Mouse (Mus musculus): ENCODE results near the gene Atxn7. TPM values are rescaled to one million over a fixed set of nuclear protein-coding genes. Genes with fewer than 3 reads are reported as not detected.
A peak's percentile ranks its signal among the peaks of the same experiment; 100 is the strongest.
"Not testable (repeated sequence)": the region's sequence is repeated elsewhere in the genome, so short reads cannot be mapped to it uniquely, and the experiment has no call there.

Atxn7 gene
- polyA plus RNA-seq, 1 experiment from 2014 or later = 4.2 TPM

DNA sequence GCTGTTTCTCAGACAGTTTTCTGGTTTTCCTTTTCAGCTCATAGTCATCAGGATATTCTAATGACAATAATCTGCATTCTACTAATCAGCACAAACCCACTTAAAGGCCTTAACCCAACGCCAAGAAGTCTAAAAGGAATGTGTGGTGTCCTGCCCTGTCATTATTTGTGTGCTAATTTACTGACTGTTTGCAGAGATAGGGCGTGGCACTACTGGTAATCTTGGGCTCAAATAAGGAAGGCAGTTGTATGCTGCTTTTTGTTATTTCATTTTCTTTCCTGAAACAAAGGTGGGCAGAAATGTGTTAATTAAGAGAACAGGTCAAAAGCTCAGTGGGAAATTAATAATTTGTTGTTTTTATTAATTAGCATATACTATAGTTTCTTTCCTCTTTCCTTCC is 75.1 kb downstream of the Atxn7 start:
- Histone ChIP-seq H3K36me3 (ENCODE audit: poor library complexity, severe bottlenecking) (peaks cover 9% of the 10 kb centered on the region; the same call in 1 of the 2 replicates), H3K4me2 (no peak overlapping the region), H3K27ac (no peak overlapping the region), H3K9ac (no peak overlapping the region), H3K9me3 (replicated peaks) (no peaks in the 10 kb centered on the region), H3K4me3 (no peak overlapping the region), H3K4me1 (0 out of 2 replicates have a peak, but pooled peaks cover 6% of the 10 kb centered on the region), H3K27me3 (no peaks in the 10 kb centered on the region)
- WGBS = 48% methylated on average over 2 of the region's 2 CpGs
- ATAC-seq = no peak

DNA sequence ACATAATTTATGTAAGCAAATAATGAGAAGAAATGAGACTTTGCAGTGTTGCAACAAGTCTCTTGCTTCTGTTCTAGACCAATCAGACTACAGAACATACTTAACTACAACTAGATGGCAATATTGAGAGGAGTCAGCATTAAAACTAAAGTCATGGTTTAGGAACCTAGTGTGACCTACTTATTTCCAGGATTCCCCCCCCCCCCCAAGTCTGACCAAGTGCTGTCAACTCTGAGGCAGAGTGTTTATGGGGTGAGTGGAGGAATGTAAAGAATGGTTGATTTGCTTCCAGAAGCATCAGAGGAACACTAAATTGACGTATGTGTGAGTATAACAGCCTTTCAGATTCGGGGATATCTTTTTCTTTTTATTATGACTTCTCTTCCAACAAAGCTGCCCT is 77.0 kb downstream of the Atxn7 start:
- 94% methylated on average over 2 of the region's 2 CpGs for WGBS
- Histone ChIP-seq H3K27ac (no peak overlapping the region), H3K4me3 (no peak overlapping the region), H3K9ac (no peak overlapping the region), H3K27me3 (no peaks in the 10 kb centered on the region), H3K4me1 (0 out of 2 replicates have a peak, but pooled peaks cover 6% of the 10 kb centered on the region), H3K4me2 (no peak overlapping the region), H3K9me3 (replicated peaks) (no peaks in the 10 kb centered on the region), H3K36me3 (ENCODE audit: poor library complexity, severe bottlenecking) (no peaks in the 10 kb centered on the region; the same call in 1 of the 2 replicates)
- no peak for ATAC-seq

DNA sequence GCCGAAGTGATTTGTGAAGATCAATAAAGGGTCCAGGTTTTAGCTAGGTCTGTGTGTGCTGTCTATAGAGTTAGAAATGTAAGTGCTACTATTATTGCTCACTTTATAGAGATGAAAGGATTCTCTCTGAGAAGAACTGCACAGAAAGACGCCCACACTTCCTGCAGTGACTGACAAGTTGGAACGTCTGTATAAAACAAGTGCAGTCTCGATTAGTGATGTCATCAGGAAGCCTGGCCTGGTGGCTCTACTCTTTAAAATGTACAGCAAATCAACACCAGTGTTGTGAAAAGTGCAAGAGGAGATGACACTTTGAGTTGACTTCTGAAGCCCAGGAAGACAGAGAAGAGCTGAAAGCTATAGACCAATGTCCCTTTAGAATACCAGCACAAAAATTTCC is 81.1 kb downstream of the Atxn7 start:
- Histone ChIP-seq H3K9ac (no peak overlapping the region), H3K4me3 (no peak overlapping the region), H3K9me3 (replicated peaks) (no peaks in the 10 kb centered on the region), H3K4me2 (no peak overlapping the region), H3K27me3 (no peaks in the 10 kb centered on the region), H3K4me1 (no peaks in the 10 kb centered on the region), H3K36me3 (ENCODE audit: poor library complexity, severe bottlenecking) (peaks cover 13% of the 10 kb centered on the region), H3K27ac (no peak overlapping the region)
- no peak for ATAC-seq
- WGBS = 59% methylated on average over 4 of the region's 4 CpGs

DNA sequence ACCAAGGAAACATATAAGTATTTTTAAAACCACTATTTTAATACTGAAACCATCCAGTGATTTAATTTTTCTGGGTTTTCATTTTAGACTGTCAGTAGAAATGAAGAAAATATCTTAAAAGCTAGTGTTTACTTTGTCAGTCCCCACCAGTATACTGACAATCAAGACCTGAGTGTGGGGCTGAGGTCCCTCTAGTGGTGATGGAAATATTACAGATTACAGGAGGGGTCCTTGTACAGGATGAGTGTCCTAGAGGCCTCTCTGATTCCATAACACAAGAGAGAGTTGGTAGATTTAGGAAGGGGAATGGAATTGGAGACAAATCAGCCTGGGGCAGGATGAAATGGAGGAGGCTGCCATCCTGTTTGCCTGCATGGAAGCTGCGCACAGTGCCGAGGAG is 93.1 kb downstream of the Atxn7 start:
- ATAC-seq = peak; percentile 91
- WGBS = 84% methylated on average over 2 of the region's 2 CpGs
- no peak overlapping the region for H3K4me3 ChIP-seq

DNA sequence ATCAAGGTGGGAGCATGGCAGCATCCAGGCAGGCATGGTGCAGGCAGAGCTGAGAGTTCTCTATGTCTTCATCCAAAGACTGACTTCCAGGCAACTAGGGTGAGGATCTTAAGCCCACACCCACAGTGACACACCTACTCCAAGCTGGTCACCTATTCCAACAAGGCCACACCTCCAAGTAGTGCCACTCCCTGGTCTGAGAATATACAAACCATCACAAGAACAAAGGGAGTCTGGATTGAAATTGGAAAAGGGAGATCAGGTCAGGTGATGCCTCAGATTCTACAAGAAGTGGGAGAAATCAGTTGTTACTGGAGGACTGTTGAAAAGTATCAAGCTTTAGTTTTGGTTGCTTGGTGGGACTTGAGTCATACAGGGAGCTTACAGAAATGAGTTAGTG is 98.4 kb downstream of the Atxn7 start:
- H3K9me3 ChIP-seq (replicated peaks); H3K27me3 ChIP-seq; H3K9ac ChIP-seq; ATAC-seq; H3K4me3 ChIP-seq; H3K4me2 ChIP-seq; H3K27ac ChIP-seq: not testable (repeated sequence)
- peaks cover 27% of the 10 kb centered on the region for H3K36me3 ChIP-seq (ENCODE audit: poor library complexity, severe bottlenecking)
- H3K4me1 ChIP-seq = peaks cover 23% of the 10 kb centered on the region

More for the DNA sequence above, 93.1 kb downstream of the Atxn7 start:
- H3K9me3 ChIP-seq (replicated peaks) = no peaks in the 10 kb centered on the region
- H3K27me3 ChIP-seq = no peaks in the 10 kb centered on the region
- no peaks in the 10 kb centered on the region for H3K4me1 ChIP-seq
- H3K9ac ChIP-seq = no peak overlapping the region
- no peak overlapping the region for H3K27ac ChIP-seq
- H3K4me2 ChIP-seq = no peak overlapping the region
- H3K36me3 ChIP-seq (ENCODE audit: poor library complexity, severe bottlenecking) = peaks cover 40% of the 10 kb centered on the region

DNA sequence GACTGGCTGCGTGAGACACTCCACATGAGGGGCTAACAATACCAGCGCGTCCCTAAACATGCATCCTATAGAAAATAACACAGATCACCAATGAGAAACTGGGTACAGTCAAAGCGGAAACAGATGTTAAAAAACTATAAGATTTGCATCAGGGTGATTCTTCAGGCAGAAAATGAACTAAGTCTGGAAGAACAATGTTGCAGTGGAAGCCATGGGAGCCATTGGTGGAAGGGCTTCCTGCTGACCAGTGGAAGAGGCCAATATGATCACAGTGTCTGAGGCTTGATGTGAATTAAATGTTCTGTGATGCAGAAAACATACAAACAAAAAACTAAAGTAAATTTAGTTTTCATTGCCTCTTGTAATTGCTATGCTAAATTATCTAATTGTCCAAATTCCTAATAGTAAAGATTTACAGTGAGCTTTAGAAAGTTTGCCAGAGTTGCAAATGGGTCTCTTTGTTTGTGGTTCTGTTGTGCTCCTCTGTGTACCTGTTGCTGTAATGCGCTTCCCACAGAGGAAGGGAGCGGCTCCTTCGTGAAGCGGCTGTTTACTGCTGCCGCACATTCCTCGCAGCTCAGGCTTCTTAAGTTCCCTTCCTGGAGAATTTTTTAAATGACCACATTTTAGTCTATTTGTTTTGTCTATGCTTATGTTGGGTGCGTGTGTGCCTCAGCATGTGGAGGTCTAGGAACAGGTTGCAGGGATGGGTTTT is 101.4 kb downstream of the Atxn7 start:
- Histone ChIP-seq H3K27ac (peak overlapping the region; percentile 86), H3K27me3 (no peaks in the 10 kb centered on the region), H3K4me1 (peaks cover 44% of the 10 kb centered on the region), H3K4me2 (no peak overlapping the region), H3K4me3 (no peak overlapping the region), H3K9ac (no peak overlapping the region), H3K36me3 (ENCODE audit: poor library complexity, severe bottlenecking) (peaks cover 10% of the 10 kb centered on the region; the same call in 1 of the 2 replicates), H3K9me3 (replicated peaks) (no peaks in the 10 kb centered on the region)
- 58% methylated on average over 11 of the region's 11 CpGs for WGBS
- no peak for ATAC-seq

DNA sequence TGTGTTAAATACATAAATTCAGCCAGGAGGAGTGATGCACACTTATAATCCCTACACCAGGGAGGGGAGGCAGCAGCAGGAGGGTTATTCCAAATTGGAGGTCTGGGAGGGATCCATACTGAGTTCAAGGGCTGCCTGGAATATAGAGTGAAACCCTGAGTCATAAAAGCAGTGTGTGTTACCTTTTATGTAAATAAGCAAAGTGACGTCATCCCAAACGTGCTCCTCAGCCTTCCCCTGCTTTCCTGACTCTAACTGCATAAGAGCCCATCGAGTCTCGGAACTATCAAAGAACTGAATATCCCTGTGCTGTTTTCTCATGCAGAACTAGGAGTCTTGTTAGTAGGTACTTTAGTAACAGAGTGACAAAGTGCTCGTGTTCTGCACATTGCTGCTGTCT is 102.1 kb downstream of the Atxn7 start:
- H3K4me2 ChIP-seq = no peak overlapping the region; the same call in 1 of the 2 replicates

DNA sequence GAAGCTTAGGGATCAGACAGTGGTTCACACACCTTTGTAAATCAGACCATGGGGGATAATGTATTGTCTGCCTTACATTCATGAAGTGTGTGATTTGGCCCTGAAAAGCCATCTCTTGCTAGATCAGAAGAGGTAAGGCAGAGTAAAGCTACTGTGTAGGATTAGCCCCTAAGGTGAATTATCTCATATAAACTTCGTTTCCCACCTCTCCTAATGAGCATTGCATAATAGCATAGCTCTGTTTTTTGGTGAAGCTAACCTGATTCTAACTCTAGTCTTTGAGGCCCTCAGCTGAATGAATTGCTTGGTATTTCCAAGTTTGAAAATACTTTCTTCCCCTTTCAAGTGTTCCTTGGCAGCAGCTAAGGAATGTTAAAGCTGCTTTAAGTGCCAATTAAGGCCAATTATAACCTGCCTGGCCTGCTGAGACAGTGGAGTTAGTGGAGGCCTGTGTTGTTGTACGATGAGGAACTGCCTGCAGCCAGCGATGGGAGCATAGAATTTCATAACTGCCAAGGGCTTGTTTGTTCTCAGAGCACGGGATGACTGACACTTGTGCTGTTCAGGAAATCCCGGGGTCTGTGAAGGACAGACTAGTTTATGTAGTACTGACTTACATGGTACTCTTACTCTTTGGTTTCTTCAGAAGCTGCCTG is 103.4 kb downstream of the Atxn7 start:
- 3% methylated on average over 5 of the region's 5 CpGs for WGBS
- H3K36me3 ChIP-seq (ENCODE audit: poor library complexity, severe bottlenecking) = 0 out of 2 replicates have a peak, but pooled peaks cover 4% of the 10 kb centered on the region
- ATAC-seq = peak; percentile 84
- H3K4me3 ChIP-seq = no peak overlapping the region
- H3K4me2 ChIP-seq = peak overlapping the region; percentile 18; the same call in 1 of the 2 replicates
- no peaks in the 10 kb centered on the region for H3K9me3 ChIP-seq (replicated peaks)
- peak overlapping the region; percentile 86 for H3K27ac ChIP-seq
- H3K9ac ChIP-seq = 0 out of 2 replicates have a peak overlapping the region, but pooled peaks have one; percentile 5
- no peaks in the 10 kb centered on the region for H3K27me3 ChIP-seq
- peaks cover 62% of the 10 kb centered on the region for H3K4me1 ChIP-seq

More for the DNA sequence above, 102.1 kb downstream of the Atxn7 start:
- peak; percentile 20; the same call in 1 of the 2 replicates for ATAC-seq
- Histone ChIP-seq H3K4me3 (no peak overlapping the region), H3K36me3 (ENCODE audit: poor library complexity, severe bottlenecking) (peaks cover 7% of the 10 kb centered on the region; the same call in 1 of the 2 replicates), H3K27me3 (no peaks in the 10 kb centered on the region), H3K9ac (no peak overlapping the region), H3K9me3 (replicated peaks) (no peaks in the 10 kb centered on the region), H3K4me1 (peaks cover 51% of the 10 kb centered on the region), H3K27ac (peak overlapping the region; percentile 86)
- WGBS = 19% methylated on average over 5 of the region's 5 CpGs

DNA sequence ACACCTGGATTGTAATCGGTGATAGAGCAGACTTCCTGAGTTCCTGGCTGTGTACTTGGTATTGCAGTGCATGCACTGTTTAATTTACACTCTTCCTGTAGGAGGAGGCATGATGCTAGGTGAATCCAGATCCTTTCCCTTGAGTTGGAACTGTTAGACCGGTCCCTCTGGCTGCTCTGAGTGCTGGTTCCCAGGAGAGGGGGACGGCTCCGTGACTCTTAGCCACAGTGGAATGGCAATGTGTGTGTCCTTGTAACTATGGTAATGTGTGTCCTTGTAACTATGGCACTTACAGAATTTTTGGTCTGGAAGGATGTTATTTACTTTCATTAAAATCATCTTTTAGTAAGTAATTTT is 103.9 kb downstream of the Atxn7 start:
- H3K9me3 ChIP-seq (replicated peaks) = no peaks in the 10 kb centered on the region
- peak overlapping the region; percentile 86 for H3K27ac ChIP-seq
- 16% methylated on average over 4 of the region's 4 CpGs for WGBS
- H3K4me3 ChIP-seq = no peak overlapping the region
- H3K27me3 ChIP-seq = no peaks in the 10 kb centered on the region
- H3K9ac ChIP-seq = no peak overlapping the region
- peak; percentile 52 for ATAC-seq
- H3K4me1 ChIP-seq = peaks cover 67% of the 10 kb centered on the region
- peak overlapping the region; percentile 18; the same call in 1 of the 2 replicates for H3K4me2 ChIP-seq
- H3K36me3 ChIP-seq (ENCODE audit: poor library complexity, severe bottlenecking) = no peaks in the 10 kb centered on the region

DNA sequence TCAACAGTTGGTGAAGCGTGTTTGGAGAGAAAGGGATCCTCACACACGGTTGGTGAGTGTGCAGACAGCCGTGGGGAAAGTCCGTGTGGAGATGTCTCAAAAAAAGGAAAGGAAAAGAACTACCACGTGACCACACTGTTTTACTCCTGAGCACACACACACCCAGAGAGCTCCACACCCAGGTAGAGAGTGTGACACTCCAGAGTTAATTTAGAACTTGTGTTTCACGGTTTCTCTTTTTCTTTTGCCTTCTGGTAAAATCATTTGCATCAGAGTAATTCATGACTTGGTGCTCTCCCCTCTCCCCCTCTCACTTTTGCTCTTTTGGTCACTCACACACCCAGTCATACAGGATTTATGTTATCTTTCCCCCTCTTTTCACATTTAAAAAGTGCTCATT is 105.0 kb downstream of the Atxn7 start:
- Histone ChIP-seq H3K4me3 (no peak overlapping the region), H3K4me1 (peaks cover 78% of the 10 kb centered on the region), H3K9ac (no peak overlapping the region), H3K9me3 (replicated peaks) (no peaks in the 10 kb centered on the region), H3K36me3 (ENCODE audit: poor library complexity, severe bottlenecking) (no peaks in the 10 kb centered on the region), H3K27me3 (no peaks in the 10 kb centered on the region), H3K4me2 (no peak overlapping the region), H3K27ac (peak overlapping the region; percentile 86)
- no peak for ATAC-seq
- 45% methylated on average over 6 of the region's 6 CpGs for WGBS

DNA sequence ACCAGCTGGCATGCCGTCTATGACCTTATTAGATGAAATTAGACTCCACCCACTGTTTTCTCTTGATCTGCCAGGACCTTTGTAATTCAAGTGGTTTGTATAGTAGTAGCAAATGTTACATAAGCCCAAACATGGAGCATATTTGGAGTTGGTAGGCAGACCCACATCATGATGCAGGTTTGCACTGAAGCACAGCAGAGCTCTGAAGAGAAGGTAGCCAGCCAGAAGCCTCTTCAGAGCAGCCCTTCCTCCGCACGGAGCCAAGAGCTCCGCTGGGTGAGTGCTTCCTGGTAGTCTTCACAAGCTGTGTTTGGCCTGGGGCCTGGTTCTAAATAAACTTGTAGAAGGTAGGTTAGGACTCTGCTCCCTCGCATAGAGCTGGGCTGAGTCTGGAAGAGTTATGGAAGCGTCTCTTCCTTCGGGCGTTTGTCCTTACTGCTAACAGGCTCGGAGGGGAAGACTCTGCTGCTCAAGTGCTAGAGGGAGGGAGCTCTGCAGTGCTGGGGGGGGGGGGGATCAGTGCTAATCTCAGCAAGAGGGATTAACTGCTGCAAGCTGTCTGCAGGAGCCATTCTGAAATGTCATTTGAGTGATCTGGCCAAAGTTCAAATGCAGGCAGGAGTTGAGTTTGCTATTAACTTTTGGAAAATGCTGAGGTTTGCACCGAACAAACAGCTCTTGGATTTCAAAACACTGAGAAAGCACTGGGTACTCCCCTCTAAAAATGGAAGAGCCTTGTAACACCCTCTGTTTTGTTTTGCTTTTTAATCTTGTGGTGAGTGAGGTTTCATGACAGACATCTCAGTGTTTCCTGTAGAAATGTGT is 106.6 kb downstream of the Atxn7 start:
- ATAC-seq = no peak
- Histone ChIP-seq H3K9me3 (replicated peaks) (no peaks in the 10 kb centered on the region), H3K36me3 (ENCODE audit: poor library complexity, severe bottlenecking) (no peaks in the 10 kb centered on the region), H3K27ac (peak overlapping the region; percentile 75), H3K9ac (peak overlapping the region; percentile 45), H3K27me3 (no peaks in the 10 kb centered on the region), H3K4me1 (peaks cover 80% of the 10 kb centered on the region), H3K4me2 (peak overlapping the region; percentile 50), H3K4me3 (peak overlapping the region; percentile 18; the same call in 1 of the 2 replicates)
- 5% methylated on average over 10 of the region's 10 CpGs for WGBS

DNA sequence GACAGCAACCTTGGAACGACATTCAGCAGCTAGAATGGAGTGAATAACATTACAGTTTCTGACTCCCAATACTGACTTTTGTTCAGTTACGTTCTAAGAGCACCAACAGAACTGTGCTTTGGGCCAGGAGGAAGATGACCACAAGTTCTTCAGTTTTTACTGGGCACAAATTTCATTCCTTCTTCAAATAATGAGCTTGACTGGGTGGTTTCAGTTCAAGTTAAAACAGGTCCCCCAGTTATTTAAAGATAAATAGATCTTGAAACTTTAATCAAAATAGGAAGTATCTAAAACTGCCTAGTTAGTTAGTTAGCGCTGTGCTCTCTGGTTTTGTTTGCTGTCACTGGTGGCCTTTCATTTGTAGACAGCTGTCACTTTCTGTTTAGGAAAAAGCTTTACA is 107.3 kb downstream of the Atxn7 start:
- no peaks in the 10 kb centered on the region for H3K9me3 ChIP-seq (replicated peaks)
- 11% methylated on average over 3 of the region's 3 CpGs for WGBS
- H3K9ac ChIP-seq = no peak overlapping the region; the same call in 1 of the 2 replicates
- H3K4me2 ChIP-seq = peak overlapping the region; percentile 50
- H3K4me1 ChIP-seq = peaks cover 73% of the 10 kb centered on the region
- no peak overlapping the region for H3K4me3 ChIP-seq
- ATAC-seq = no peak
- no peaks in the 10 kb centered on the region for H3K36me3 ChIP-seq (ENCODE audit: poor library complexity, severe bottlenecking)
- peak overlapping the region; percentile 75 for H3K27ac ChIP-seq
- no peaks in the 10 kb centered on the region for H3K27me3 ChIP-seq

Measured in forebrain, embryonic 13.5 days (tissue).